Mouse (Mus musculus) cerebellum, adult 9-11 months (tissue): Measurements from ENCODE around the gene Lat2.
"Not testable (repeated sequence)": the region's sequence is repeated elsewhere in the genome, so short reads cannot be mapped to it uniquely, and the experiment has no call there.

Experiments
- DNase-seq: peaks from one replicate; pipeline ENCODE4 v3.0.0; 2022

The Lat2 gene

GRCm38 (mm10) chr5:134614802-134615201, at the start of gene Lat2:
Lat2 (minus strand) TSS chr5:134615025.
- no peak for DNase-seq

GRCm38 (mm10) chr5:134656708-134657107, 41.9 kb upstream of the Lat2 start:
- DNase-seq, result no peak

GRCm38 (mm10) chr5:134652015-134652414, 37.2 kb upstream of the Lat2 start:
- no peak for DNase-seq

GRCm38 (mm10) chr5:134650926-134651325, 36.1 kb upstream of the Lat2 start:
- DNase-seq, result no peak

GRCm38 (mm10) chr5:134648976-134649375, 34.2 kb upstream of the Lat2 start:
- DNase-seq, result not testable (repeated sequence)

- DNase-seq, result no peak
These were observed 32.6 kb upstream of the Lat2 start for GRCm38 (mm10) chr5:134647394-134647793.

- no peak for DNase-seq
These were observed 31.6 kb upstream of the Lat2 start for GRCm38 (mm10) chr5:134646461-134646860.

- no peak for DNase-seq
These were observed 29.9 kb upstream of the Lat2 start for GRCm38 (mm10) chr5:134644643-134645118.

- DNase-seq, result no peak
These were observed 29.3 kb upstream of the Lat2 start for GRCm38 (mm10) chr5:134644121-134644520.

GRCm38 (mm10) chr5:134640371-134640770, 25.5 kb upstream of the Lat2 start:
- DNase-seq, result no peak

GRCm38 (mm10) chr5:134639269-134639682, 24.5 kb upstream of the Lat2 start, which contains the start of gene Eif4h:
Eif4h (minus strand) TSS chr5:134639490.
- DNase-seq, result peak; percentile 97

GRCm38 (mm10) chr5:134638461-134639268, 23.8 kb upstream of the Lat2 start:
- DNase-seq, result no peak

GRCm38 (mm10) chr5:134637820-134638367, 23.1 kb upstream of the Lat2 start:
- DNase-seq, result no peak

- DNase-seq, result no peak
These were observed 18.0 kb upstream of the Lat2 start for GRCm38 (mm10) chr5:134632841-134633240.

GRCm38 (mm10) chr5:134630835-134631234, 16.0 kb upstream of the Lat2 start:
- no peak for DNase-seq

GRCm38 (mm10) chr5:134629508-134629907, 14.7 kb upstream of the Lat2 start:
- DNase-seq, result no peak

GRCm38 (mm10) chr5:134622069-134622468, 7.2 kb upstream of the Lat2 start:
- peak; percentile 53 for DNase-seq

- no peak for DNase-seq
These were observed 6.3 kb upstream of the Lat2 start for GRCm38 (mm10) chr5:134621099-134621640.

GRCm38 (mm10) chr5:134620457-134620856, 5.6 kb upstream of the Lat2 start:
- DNase-seq, result no peak

GRCm38 (mm10) chr5:134617071-134617470, 2.2 kb upstream of the Lat2 start:
- peak; percentile 44 for DNase-seq

GRCm38 (mm10) chr5:134615780-134616179, 955 bp upstream of the Lat2 start:
- no peak for DNase-seq

GRCm38 (mm10) chr5:134615380-134615779, 555 bp upstream of the Lat2 start:
- no peak for DNase-seq

- no peak for DNase-seq
These were observed 529 bp downstream of the Lat2 start for GRCm38 (mm10) chr5:134614296-134614695.

- no peak for DNase-seq
These were observed 1.1 kb downstream of the Lat2 start for GRCm38 (mm10) chr5:134613727-134614126.
